ENCODE assay signal across 9 mouse cellular contexts in genomic region chr10:120666985-120667677, GRCm38 (mm10).
A peak's percentile ranks its signal among the peaks of the same experiment; 100 is the strongest.
DNase-seq lines count a peak whose midpoint lies in the region; ATAC-seq lines count a peak whose summit lies in the region.
"Had no signal": no experiment of that assay in that cellular context is flagged by ENCODE, and none has a peak within 500 bp of the region (broad histone marks: within the 10 kb centered on the region; RNA-seq: fewer than 3 reads in every experiment).

No protein-coding gene starts in this region.

- WGBS in hindbrain, embryonic 11.5 days, result 64% methylated on average over 12 of the region's 12 CpGs
- WGBS in hindbrain, embryonic 13.5 days, result 56% methylated on average over 12 of the region's 12 CpGs

- no peak overlapping the region for H3K27ac ChIP-seq in hindbrain, embryonic 11.5 days (ENCODE audit: low read depth, low read length)
- H3K27ac ChIP-seq in hindbrain, embryonic 13.5 days, result no peak overlapping the region
- H3K27ac ChIP-seq: hindbrain, embryonic 15.5 days had no signal

- no peaks in the 10 kb centered on the region for H3K36me3 ChIP-seq in hindbrain, embryonic 11.5 days (ENCODE audit: control insufficient read depth, insufficient read depth, low read length)
- no peaks in the 10 kb centered on the region for H3K36me3 ChIP-seq in hindbrain, embryonic 13.5 days
- H3K36me3 ChIP-seq: hindbrain, embryonic 15.5 days had no signal

- DNase-seq in hindbrain, embryonic 11.5 days (ENCODE audit: low spot score), result peak; percentile 72
- peak; percentile 88 for DNase-seq in NIH3T3 (ENCODE audit: low read depth)
- peak; percentile 38 to 75 for DNase-seq in cerebellum, postnatal 25 days
- peak; percentile 70 for DNase-seq in gastrocnemius, postnatal 10 days
- peak; percentile 55 for DNase-seq in kidney, postnatal 14 days
- peak; percentile 76 for DNase-seq in lung, postnatal 36 days
- DNase-seq in urinary bladder, postnatal 36 days (ENCODE audit: low spot score in 2 of 2), result peak; percentile 29 to 51

- H3K4me2 ChIP-seq in hindbrain, embryonic 11.5 days (replicated peaks; ENCODE audit: low read depth, low read length), result no peak overlapping the region
- H3K4me2 ChIP-seq in hindbrain, embryonic 13.5 days, result no peak overlapping the region
- H3K4me2 ChIP-seq: hindbrain, embryonic 15.5 days had no signal

- H3K9me3 ChIP-seq in hindbrain, embryonic 11.5 days (ENCODE audit: control insufficient read depth, low read length), result no peaks in the 10 kb centered on the region
- H3K9me3 ChIP-seq in hindbrain, embryonic 13.5 days, result no peaks in the 10 kb centered on the region
- H3K9me3 ChIP-seq: hindbrain, embryonic 15.5 days had no signal

- H3K27me3 ChIP-seq in hindbrain, embryonic 11.5 days (ENCODE audit: control insufficient read depth, insufficient read depth, low read length), result no peaks in the 10 kb centered on the region
- H3K27me3 ChIP-seq in hindbrain, embryonic 13.5 days, result no peaks in the 10 kb centered on the region
- H3K27me3 ChIP-seq: hindbrain, embryonic 15.5 days had no signal

- no peaks in the 10 kb centered on the region for H3K4me1 ChIP-seq in hindbrain, embryonic 11.5 days (replicated peaks; ENCODE audit: control insufficient read depth, insufficient read depth, low read length)
- H3K4me1 ChIP-seq in hindbrain, embryonic 13.5 days (replicated peaks), result no peaks in the 10 kb centered on the region
- H3K4me1 ChIP-seq: hindbrain, embryonic 15.5 days had no signal

- ATAC-seq in hindbrain, embryonic 11.5 days (ENCODE audit: low FRiP score), result no peak
- ATAC-seq in hindbrain, embryonic 13.5 days (ENCODE audit: low FRiP score), result no peak

- H3K4me3 ChIP-seq in hindbrain, embryonic 11.5 days (ENCODE audit: low read depth, low read length), result no peak overlapping the region
- H3K4me3 ChIP-seq in hindbrain, embryonic 13.5 days, result no peak overlapping the region
- H3K4me3 ChIP-seq: hindbrain, embryonic 15.5 days had no signal

- H3K9ac ChIP-seq in hindbrain, embryonic 11.5 days (ENCODE audit: low read depth, low read length), result no peak overlapping the region
- no peak overlapping the region for H3K9ac ChIP-seq in hindbrain, embryonic 13.5 days
- H3K9ac ChIP-seq: hindbrain, embryonic 15.5 days had no signal
